Mouse (Mus musculus) brown adipose tissue, adult 24 weeks (tissue): ENCODE results near the gene Dennd5a. TPM values are rescaled to one million over a fixed set of nuclear protein-coding genes. Genes with fewer than 3 reads are reported as not detected.

Experiments
- H3K27ac ChIP-seq: fragments of 200-500 bp; replicated peaks from 2 replicates; pipeline ENCODE4 v1.5.1; 2012; ENCODE audit warnings: low read depth, mild to moderate bottlenecking, low read length
- H3K4me1 ChIP-seq: fragments of 200-500 bp; 2 replicates; pipeline ENCODE4 v1.6.1; 2012; ENCODE audit warnings: low read length, mixed read lengths; ENCODE audit not compliant: control insufficient read depth, insufficient read depth, insufficient read length
- H3K4me3 ChIP-seq: fragments of 200-500 bp; 2 replicates; pipeline ENCODE4 v1.5.1; 2012; ENCODE audit warnings: low read depth, mild to moderate bottlenecking, low read length, moderate library complexity; ENCODE audit not compliant: insufficient read depth
- polyA plus RNA-seq: library from polyadenylated mRNA; stranded (reverse); fragments of >200 nt; gene quantifications from 2 replicates; pipeline ENCODE4 v1.2.4, GENCODE M21; 2012; ENCODE audit not compliant: missing spikeins, insufficient read depth, insufficient read length

Dennd5a gene
- polyA plus RNA-seq, 1 experiment: 94.7 TPM

GRCm38 (mm10) chr7:109879158-109879557, 81.1 kb downstream of the Dennd5a start:
- H3K27ac ChIP-seq: no peak overlapping the region
- 0 out of 2 replicates have a peak, but pooled peaks cover 4% of the 10 kb centered on the region for H3K4me1 ChIP-seq

GRCm38 (mm10) chr7:109876085-109876484, 84.2 kb downstream of the Dennd5a start:
- H3K4me1 ChIP-seq: 0 out of 2 replicates have a peak, but pooled peaks cover 4% of the 10 kb centered on the region
- H3K27ac ChIP-seq: no peak overlapping the region
- H3K4me3 ChIP-seq: no peak overlapping the region

More at GRCm38 (mm10) chr7:109879158-109879557, 81.1 kb downstream of the Dennd5a start:
- peak overlapping the region; percentile 24; the same call in 1 of the 2 replicates for H3K4me3 ChIP-seq

- 0 out of 2 replicates have a peak, but pooled peaks cover 4% of the 10 kb centered on the region for H3K4me1 ChIP-seq
- H3K4me3 ChIP-seq: no peak overlapping the region
- H3K27ac ChIP-seq: no peak overlapping the region
Observed at GRCm38 (mm10) chr7:109875598-109875997, 84.7 kb downstream of the Dennd5a start.

GRCm38 (mm10) chr7:109875033-109875432, 85.2 kb downstream of the Dennd5a start:
- 0 out of 2 replicates have a peak, but pooled peaks cover 4% of the 10 kb centered on the region for H3K4me1 ChIP-seq
- no peak overlapping the region for H3K27ac ChIP-seq
- no peak overlapping the region for H3K4me3 ChIP-seq

- Histone ChIP-seq H3K27ac (no peak overlapping the region), H3K4me3 (no peak overlapping the region), H3K4me1 (no peaks in the 10 kb centered on the region)
Observed at GRCm38 (mm10) chr7:109873170-109873569, 87.1 kb downstream of the Dennd5a start.

GRCm38 (mm10) chr7:109871232-109871631, 89.0 kb downstream of the Dennd5a start:
- Histone ChIP-seq H3K4me3 (no peak overlapping the region), H3K4me1 (no peaks in the 10 kb centered on the region), H3K27ac (no peak overlapping the region)

GRCm38 (mm10) chr7:109868498-109868897, 91.8 kb downstream of the Dennd5a start:
- no peaks in the 10 kb centered on the region; the same call in 1 of the 2 replicates for H3K4me1 ChIP-seq
- no peak overlapping the region for H3K27ac ChIP-seq
- H3K4me3 ChIP-seq: no peak overlapping the region

GRCm38 (mm10) chr7:109866643-109867042, 93.6 kb downstream of the Dennd5a start:
- H3K4me1 ChIP-seq: no peaks in the 10 kb centered on the region; the same call in 1 of the 2 replicates
- no peak overlapping the region for H3K27ac ChIP-seq
- H3K4me3 ChIP-seq: no peak overlapping the region

GRCm38 (mm10) chr7:109865370-109866229, 94.7 kb downstream of the Dennd5a start, which contains the start of gene Scube2:
TSS of gene Scube2 (minus strand) at chr7:109865679.
- Histone ChIP-seq H3K4me1 (no peaks in the 10 kb centered on the region; the same call in 1 of the 2 replicates), H3K27ac (no peak within 1 kb of the TSS), H3K4me3 (peak within 1 kb of the TSS; percentile 44)

GRCm38 (mm10) chr7:109863561-109863960, 96.7 kb downstream of the Dennd5a start:
- no peak overlapping the region for H3K4me3 ChIP-seq
- H3K27ac ChIP-seq: no peak overlapping the region
- no peaks in the 10 kb centered on the region; the same call in 1 of the 2 replicates for H3K4me1 ChIP-seq

GRCm38 (mm10) chr7:109860162-109860561, 100.1 kb downstream of the Dennd5a start:
- Histone ChIP-seq H3K4me3 (no peak overlapping the region), H3K4me1 (no peaks in the 10 kb centered on the region), H3K27ac (no peak overlapping the region)

- no peak overlapping the region for H3K27ac ChIP-seq
- no peaks in the 10 kb centered on the region for H3K4me1 ChIP-seq
- H3K4me3 ChIP-seq: no peak overlapping the region
Observed at GRCm38 (mm10) chr7:109859354-109859753, 100.9 kb downstream of the Dennd5a start.

GRCm38 (mm10) chr7:109852752-109853212, 107.5 kb downstream of the Dennd5a start:
- no peak overlapping the region for H3K27ac ChIP-seq
- H3K4me3 ChIP-seq: no peak overlapping the region
- H3K4me1 ChIP-seq: no peaks in the 10 kb centered on the region; the same call in 1 of the 2 replicates

- H3K4me1 ChIP-seq: no peaks in the 10 kb centered on the region; the same call in 1 of the 2 replicates
Observed at GRCm38 (mm10) chr7:109852017-109852416, 108.3 kb downstream of the Dennd5a start.

GRCm38 (mm10) chr7:109850531-109850930, 109.7 kb downstream of the Dennd5a start:
- H3K4me1 ChIP-seq: no peaks in the 10 kb centered on the region; the same call in 1 of the 2 replicates
- no peak overlapping the region for H3K27ac ChIP-seq
- H3K4me3 ChIP-seq: no peak overlapping the region

More at GRCm38 (mm10) chr7:109852017-109852416, 108.3 kb downstream of the Dennd5a start:
- no peak overlapping the region for H3K4me3 ChIP-seq
- H3K27ac ChIP-seq: no peak overlapping the region
